Mouse (Mus musculus) liver, embryonic 14.5 days (tissue): ENCODE data around the gene Simc1. TPM values are rescaled to one million over a fixed set of nuclear protein-coding genes. Genes with fewer than 3 reads are reported as not detected.

ENCODE experiments used
- ATAC-seq: fragments of 200-750 bp; cut with Nextera tagmentation; 2 replicates; pipeline ENCODE4 v1.8.0; 2017; ENCODE audit warnings: moderate number of reproducible peaks, mild to moderate bottlenecking, moderate library complexity; ENCODE audit not compliant: insufficient read depth
- DNase-seq, 3 experiments: peaks; one replicate each; pipeline ENCODE4 v3.0.0-alpha.2; 2012 to 2013; ENCODE audit warnings: low read depth in 3 of 3, low spot score in 3 of 3
- H3K27ac ChIP-seq: fragments of 300-500 bp; sonication (generic); 2 replicates; pipeline ENCODE4 v1.5.1; 2014; ENCODE audit warnings: moderate library complexity, mild to moderate bottlenecking, control low read depth, inconsistent platforms
- H3K27me3 ChIP-seq: fragments of 300-500 bp; sonication (generic); 2 replicates; pipeline ENCODE4 v1.6.1; 2014; ENCODE audit warnings: mild to moderate bottlenecking, low read length, moderate library complexity; ENCODE audit not compliant: control insufficient read depth, insufficient read depth
- H3K36me3 ChIP-seq: fragments of 300-500 bp; sonication (generic); replicated peaks from 2 replicates; pipeline ENCODE4 v1.6.1; 2014; ENCODE audit warnings: low read depth; ENCODE audit not compliant: control insufficient read depth, insufficient read depth
- H3K4me1 ChIP-seq, 2 experiments: fragments of 200-500 bp in 1 of 2; fragments of 300-500 bp in 1 of 2; sonication (generic) in 1 of 2; replicated peaks; 2 replicates each; pipeline ENCODE4 v1.6.1; 2012 to 2014; ENCODE audit warnings: antibody characterized with exemption in 1 of 2, inconsistent platforms in 1 of 2, low read length in 1 of 2; ENCODE audit not compliant: control insufficient read depth in 2 of 2, insufficient read depth in 2 of 2
- H3K4me2 ChIP-seq: fragments of 300-500 bp; sonication (generic); 2 replicates; pipeline ENCODE4 v1.6.1; 2014; ENCODE audit warnings: low read depth, mild to moderate bottlenecking, control low read depth, moderate library complexity
- H3K4me3 ChIP-seq, 2 experiments: fragments of 200-500 bp in 1 of 2; fragments of 300-500 bp in 1 of 2; sonication (generic) in 1 of 2; 2 replicates each; pipeline ENCODE4 v1.5.1; 2012 to 2014; ENCODE audit warnings: low read depth in 2 of 2, low read length in 2 of 2, mild to moderate bottlenecking in 2 of 2, control low read depth in 1 of 2, inconsistent platforms in 1 of 2, moderate library complexity in 1 of 2; ENCODE audit not compliant: insufficient read depth in 1 of 2
- H3K9ac ChIP-seq: fragments of 300-500 bp; sonication (generic); replicated peaks from 2 replicates; pipeline ENCODE4 v1.6.1; 2014; ENCODE audit warnings: mild to moderate bottlenecking, control low read depth, moderate library complexity
- H3K9me3 ChIP-seq: fragments of 300-500 bp; sonication (generic); 2 replicates; pipeline ENCODE4 v1.6.1; 2016; ENCODE audit warnings: low read length, mixed read lengths; ENCODE audit not compliant: control insufficient read depth
- CTCF ChIP-seq: IDR thresholded peaks from 2 replicates; pipeline ENCODE4 v1.5.1; 2016; ENCODE audit warnings: antibody characterized with exemption, low read depth, control low read depth
- EP300 ChIP-seq: IDR thresholded peaks from 2 replicates; pipeline ENCODE4 v1.6.1; 2016; ENCODE audit warnings: antibody characterized with exemption, low read depth
- WGBS: fragments of 180-500 bp; shearing (Covaris S2); extraction: QIAGEN DNeasy Blood & Tissue Kit; methylation state at CpG from one replicate; pipeline ENCODE4 v1.1.7; 2014; ENCODE audit not compliant: insufficient replicate concordance; 5-methylcytosine and 5-hydroxymethylcytosine counted together
- polyA plus RNA-seq, 2 experiments: library from polyadenylated mRNA; depleted of rRNA in 1 of 2; stranded (reverse) in 1 of 2; unstranded in 1 of 2; fragments of >200 nt; fragmentation: Nextera tagmentation in 1 of 2; extraction: Ambion mirVana in 1 of 2; gene quantifications; 2 replicates each; pipeline versions ENCODE4 v1.2.1 to v1.2.3; 2012 to 2014

Gene Simc1
- polyA plus RNA-seq (2012; rRNA removed) (2.5 and 2.8 TPM in 2 replicates), polyA plus RNA-seq (2014; fragmentation: Nextera tagmentation; extraction: Ambion mirVana) (1.5 and 2.0 TPM in 2 replicates)

DNA sequence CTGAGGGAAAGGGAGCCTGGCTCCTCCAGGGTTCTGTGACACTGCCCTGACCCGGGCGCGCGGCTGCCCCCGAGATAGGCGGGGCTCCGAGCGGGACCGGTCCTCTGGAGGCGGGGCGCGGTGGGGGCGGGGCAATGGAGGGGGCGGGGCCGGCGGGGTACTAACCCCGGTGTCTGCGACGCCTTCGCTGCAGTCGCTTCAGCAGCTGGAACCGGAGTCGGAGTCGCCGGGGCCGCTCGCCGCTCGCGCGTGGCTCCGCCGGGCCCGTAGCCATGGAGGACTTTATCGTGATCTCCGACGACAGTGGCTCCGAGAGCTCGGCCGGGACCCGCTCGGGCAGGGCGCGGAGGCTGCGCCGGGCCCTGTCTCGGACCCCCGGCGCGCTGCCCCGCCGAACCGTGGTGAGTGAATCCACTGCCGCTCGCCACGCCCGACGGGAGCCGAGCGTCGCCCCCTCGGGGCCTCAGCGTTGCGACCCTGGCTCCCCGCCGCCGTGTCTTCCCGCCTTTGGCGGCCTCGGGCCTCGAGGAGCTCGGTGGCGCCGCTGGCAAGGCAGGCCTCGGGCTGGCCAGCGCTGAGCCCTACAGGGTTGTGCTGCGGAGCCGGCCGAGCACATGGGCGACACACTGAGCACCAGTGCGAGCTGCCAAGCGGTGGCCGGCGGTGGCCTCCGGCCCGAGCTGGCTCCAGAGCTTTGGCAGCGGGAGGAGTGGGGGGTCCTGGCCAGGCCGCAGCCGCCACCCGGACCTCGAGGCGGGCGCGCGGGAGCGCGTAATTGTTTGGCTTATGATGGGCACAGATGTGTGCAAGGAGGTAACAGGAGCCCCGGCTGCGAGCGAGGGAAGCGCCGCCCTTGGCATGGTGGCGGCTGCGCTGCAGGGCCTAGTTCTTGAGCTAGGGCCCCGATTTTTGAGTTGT, at the start of gene Simc1:
Gene Simc1 (plus strand): TSS at position 176 of the 918 bp plus-strand sequence.
- H3K9ac ChIP-seq, result peak within 1 kb of the TSS; percentile 69

GRCm38 (mm10) chr13:54457062-54457461, 46.5 kb upstream of the Simc1 start:
- 62% methylated on average over 2 of the region's 2 CpGs for WGBS
- DNase-seq (no peak), ATAC-seq (no peak)
- TF ChIP-seq CTCF (peak; percentile 59), EP300 (no peak)
- Histone ChIP-seq H3K27me3 (no peaks in the 10 kb centered on the region), H3K9ac (no peak overlapping the region), H3K9me3 (no peaks in the 10 kb centered on the region), H3K4me1 (no peaks in the 10 kb centered on the region), H3K36me3 (peaks cover 38% of the 10 kb centered on the region), H3K27ac (no peak overlapping the region), H3K4me2 (no peak overlapping the region), H3K4me3 (no peak overlapping the region)

More for the DNA sequence above, at the start of gene Simc1:
- peak; percentile 47 to 50 (median 50) for DNase-seq
- H3K9me3 ChIP-seq, result no peaks in the 10 kb centered on the region
- peaks cover 7 to 15% of the 10 kb centered on the region in 2 experiments for H3K4me1 ChIP-seq
- under 1% methylated on average over 104 of the region's 105 CpGs for WGBS
- H3K27ac ChIP-seq, result peak within 1 kb of the TSS; percentile 28; the same call in 1 of the 2 replicates
- no peaks in the 10 kb centered on the region; the same call in 1 of the 2 replicates for H3K27me3 ChIP-seq
- H3K36me3 ChIP-seq, result no peaks in the 10 kb centered on the region
- H3K4me3 ChIP-seq, result peak within 1 kb of the TSS; percentile 63 to 73
- peak within 1 kb of the TSS; percentile 99 for H3K4me2 ChIP-seq
- 0 out of 2 replicates have a peak, but pooled peaks have one; percentile 8 for TF ChIP-seq CTCF
- no peak for TF ChIP-seq EP300
- ATAC-seq, result peak; percentile 93

DNA sequence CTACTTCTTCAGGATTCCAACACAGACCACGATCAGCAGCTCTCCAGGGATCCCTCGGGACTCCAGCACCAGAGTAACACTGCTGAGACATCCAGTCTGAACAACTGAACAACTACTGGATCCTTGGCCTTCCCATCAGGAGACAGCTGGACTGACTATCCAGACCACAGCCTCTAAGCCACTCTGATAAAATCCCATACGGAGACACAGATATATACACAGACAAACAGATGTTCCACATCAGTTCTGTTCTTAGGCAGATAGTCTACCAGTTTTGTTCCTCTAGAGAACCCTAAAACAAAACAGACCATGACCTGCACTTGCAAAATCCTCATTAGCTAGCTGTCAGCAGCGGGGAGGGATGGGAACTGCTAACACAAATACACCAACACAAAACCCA, 44.3 kb upstream of the Simc1 start:
- no peaks in the 10 kb centered on the region for H3K4me1 ChIP-seq
- H3K27me3 ChIP-seq, result no peaks in the 10 kb centered on the region
- H3K36me3 ChIP-seq, result peaks cover 59% of the 10 kb centered on the region
- H3K9me3 ChIP-seq, result no peaks in the 10 kb centered on the region
- no peak overlapping the region for H3K9ac ChIP-seq
- no peak for DNase-seq
- WGBS, result 72% methylated on average over 4 of the region's 4 CpGs
- no peak overlapping the region for H3K4me2 ChIP-seq
- no peak overlapping the region for H3K27ac ChIP-seq
- no peak for ATAC-seq
- no peak overlapping the region for H3K4me3 ChIP-seq
- TF ChIP-seq EP300 (no peak), CTCF (no peak)

- peaks cover 37% of the 10 kb centered on the region for H3K36me3 ChIP-seq
- H3K4me3 ChIP-seq, result peak within 1 kb of the TSS; percentile 84 to 89
- no peaks in the 10 kb centered on the region for H3K9me3 ChIP-seq
- H3K4me2 ChIP-seq, result peak within 1 kb of the TSS; percentile 89
- TF ChIP-seq CTCF (no peak), EP300 (no peak)
- H3K27me3 ChIP-seq, result no peaks in the 10 kb centered on the region
- under 1% methylated on average over 67 of the region's 67 CpGs for WGBS
- peak; percentile 79 to 81 (median 81) for DNase-seq
- no peak within 1 kb of the TSS for H3K27ac ChIP-seq
- H3K9ac ChIP-seq, result peak within 1 kb of the TSS; percentile 81
- H3K4me1 ChIP-seq, result peaks cover 4 to 6% of the 10 kb centered on the region in 2 experiments
- peak; percentile 97 for ATAC-seq
Observed at GRCm38 (mm10) chr13:54468098-54469011, 35.2 kb upstream of the Simc1 start, which contains the start of gene Thoc3. Gene Thoc3, minus strand, starts transcription at chr13:54468849.
